Mouse (Mus musculus): ENCODE measurements around the gene Shroom2. TPM values are rescaled to one million over a fixed set of nuclear protein-coding genes. Genes with fewer than 3 reads are reported as not detected.
A peak's percentile ranks its signal among the peaks of the same experiment; 100 is the strongest.

The Shroom2 gene
- polyA plus RNA-seq, 1 experiment from 2014 or later, result 75.2 TPM

GRCm38 (mm10) chrX:152635397-152635796 is 133.9 kb downstream of the Shroom2 start:
- Histone ChIP-seq H3K9me3 (no peaks in the 10 kb centered on the region), H3K4me1 (replicated peaks) (no peaks in the 10 kb centered on the region), H3K4me3 (no peak overlapping the region), H3K9ac (no peak overlapping the region), H3K27me3 (peaks cover 22% of the 10 kb centered on the region; the same call in 1 of the 2 replicates), H3K27ac (no peak overlapping the region), H3K4me2 (no peak overlapping the region), H3K36me3 (no peaks in the 10 kb centered on the region)
- 96% methylated on average over 12 of the region's 12 CpGs for WGBS
- ATAC-seq (ENCODE audit: low FRiP score), result no peak

- ATAC-seq (ENCODE audit: low FRiP score), result no peak
- H3K9me3 ChIP-seq, result no peaks in the 10 kb centered on the region
- H3K4me3 ChIP-seq, result no peak overlapping the region
- peaks cover 36% of the 10 kb centered on the region for H3K27me3 ChIP-seq
- no peaks in the 10 kb centered on the region for H3K4me1 ChIP-seq (replicated peaks)
- H3K27ac ChIP-seq, result no peak overlapping the region
- H3K4me2 ChIP-seq, result no peak overlapping the region
- H3K36me3 ChIP-seq, result 0 out of 2 replicates have a peak, but pooled peaks cover 3% of the 10 kb centered on the region
- H3K9ac ChIP-seq, result no peak overlapping the region
- 88% methylated on average over 2 of the region's 2 CpGs for WGBS
Measured at GRCm38 (mm10) chrX:152621407-152621806, 147.9 kb downstream of the Shroom2 start.

- H3K4me2 ChIP-seq, result no peak overlapping the region
- no peaks in the 10 kb centered on the region for H3K4me1 ChIP-seq (replicated peaks)
- H3K9ac ChIP-seq, result no peak overlapping the region
- peaks cover 39% of the 10 kb centered on the region for H3K27me3 ChIP-seq
- H3K4me3 ChIP-seq, result no peak overlapping the region
- no peak for ATAC-seq (ENCODE audit: low FRiP score)
- peaks cover 3% of the 10 kb centered on the region; the same call in 1 of the 2 replicates for H3K36me3 ChIP-seq
- no peaks in the 10 kb centered on the region for H3K9me3 ChIP-seq
- H3K27ac ChIP-seq, result no peak overlapping the region
Measured at GRCm38 (mm10) chrX:152620917-152621316, 148.3 kb downstream of the Shroom2 start.

- H3K9me3 ChIP-seq, result no peaks in the 10 kb centered on the region
- no peak overlapping the region for H3K9ac ChIP-seq
- no peaks in the 10 kb centered on the region for H3K4me1 ChIP-seq (replicated peaks)
- 0 out of 2 replicates have a peak, but pooled peaks have one; percentile 54 for ATAC-seq (ENCODE audit: low FRiP score)
- H3K27ac ChIP-seq, result no peak overlapping the region
- H3K27me3 ChIP-seq, result peaks cover 28% of the 10 kb centered on the region; the same call in 1 of the 2 replicates
- WGBS, result 72% methylated on average over 1 of the region's 1 CpGs
- H3K36me3 ChIP-seq, result peaks cover 5% of the 10 kb centered on the region
- H3K4me3 ChIP-seq, result no peak overlapping the region
- no peak overlapping the region for H3K4me2 ChIP-seq
Measured at GRCm38 (mm10) chrX:152618464-152618863, 150.8 kb downstream of the Shroom2 start.

GRCm38 (mm10) chrX:152563034-152563433 is 206.2 kb downstream of the Shroom2 start, which contains the start of gene Cldn34a:
Gene Cldn34a, plus strand, starts transcription at chrX:152563334.
- no peak within 1 kb of the TSS for H3K27ac ChIP-seq
- no peak for ATAC-seq (ENCODE audit: low FRiP score)
- no peaks in the 10 kb centered on the region for H3K9me3 ChIP-seq
- no peaks in the 10 kb centered on the region for H3K36me3 ChIP-seq
- H3K4me3 ChIP-seq, result no peak within 1 kb of the TSS
- WGBS, result 76% methylated on average over 2 of the region's 2 CpGs
- peaks cover 21% of the 10 kb centered on the region; the same call in 1 of the 2 replicates for H3K27me3 ChIP-seq
- no peaks in the 10 kb centered on the region for H3K4me1 ChIP-seq (replicated peaks)
- H3K4me2 ChIP-seq, result no peak within 1 kb of the TSS
- no peak within 1 kb of the TSS for H3K9ac ChIP-seq

Other genes with a start within 250 kb of the Shroom2 start
- gene Cldn34a, start 206.1 kb downstream of the Shroom2 start, polyA plus RNA-seq (2015; fragmentation: Nextera tagmentation; extraction: Ambion mirVana), result not detected in 2 replicates
- gene Gpr143, start 12.5 kb upstream of the Shroom2 start, polyA plus RNA-seq (2015; fragmentation: Nextera tagmentation; extraction: Ambion mirVana), result 0.16 TPM in 1 of 2 replicates, not detected in the other
- 1.6 and 1.8 TPM in 2 replicates for gene Usp51, start 237.0 kb upstream of the Shroom2 start, polyA plus RNA-seq (2015; fragmentation: Nextera tagmentation; extraction: Ambion mirVana)

Measured in hindbrain, embryonic 13.5 days (tissue).